Mouse (Mus musculus): ENCODE data around the gene Hmcn1. TPM values are rescaled to one million over a fixed set of nuclear protein-coding genes. Genes with fewer than 3 reads are reported as not detected.

The Hmcn1 gene
- polyA plus RNA-seq, 1 experiment from 2014 or later = 13.5 TPM

DNA sequence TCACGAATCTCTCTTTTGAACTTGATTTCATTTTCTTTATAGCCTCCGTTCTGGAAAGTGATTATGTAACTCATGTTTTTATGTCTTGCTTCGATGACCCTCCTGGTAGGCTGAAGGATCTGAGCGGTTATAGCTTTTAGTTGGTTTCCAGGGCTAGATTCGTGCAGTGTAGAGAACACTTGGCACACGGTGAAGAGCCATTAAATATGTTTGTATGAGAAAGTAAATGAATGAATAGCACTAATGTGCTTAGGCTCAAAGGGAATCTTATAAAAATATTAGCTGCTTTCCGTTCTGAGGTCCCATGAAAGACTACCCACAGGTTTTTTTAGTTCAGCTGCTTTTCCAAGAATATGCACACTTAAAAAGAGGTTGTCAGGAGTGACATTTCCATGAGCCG is 458.6 kb downstream of the Hmcn1 start:
- H3K9me3 ChIP-seq (ENCODE audit: control insufficient read depth, low read length) = no peaks in the 10 kb centered on the region
- H3K9ac ChIP-seq (ENCODE audit: low read depth, low read length) = no peak overlapping the region
- H3K27ac ChIP-seq (ENCODE audit: low read depth, low read length) = no peak overlapping the region
- no peaks in the 10 kb centered on the region for H3K36me3 ChIP-seq (ENCODE audit: control insufficient read depth, insufficient read depth, low read length)
- DNase-seq (ENCODE audit: low spot score) = no peak
- 85% methylated on average over 8 of the region's 8 CpGs for WGBS
- no peak overlapping the region for H3K4me3 ChIP-seq (ENCODE audit: low read depth, low read length)
- H3K27me3 ChIP-seq (ENCODE audit: control insufficient read depth, insufficient read depth, low read length) = peaks cover 3% of the 10 kb centered on the region; the same call in 1 of the 2 replicates
- H3K4me2 ChIP-seq (replicated peaks; ENCODE audit: low read depth, low read length) = no peak overlapping the region
- no peak for ATAC-seq (ENCODE audit: low FRiP score)
- H3K4me1 ChIP-seq (replicated peaks; ENCODE audit: control insufficient read depth, insufficient read depth, low read length) = no peaks in the 10 kb centered on the region

DNA sequence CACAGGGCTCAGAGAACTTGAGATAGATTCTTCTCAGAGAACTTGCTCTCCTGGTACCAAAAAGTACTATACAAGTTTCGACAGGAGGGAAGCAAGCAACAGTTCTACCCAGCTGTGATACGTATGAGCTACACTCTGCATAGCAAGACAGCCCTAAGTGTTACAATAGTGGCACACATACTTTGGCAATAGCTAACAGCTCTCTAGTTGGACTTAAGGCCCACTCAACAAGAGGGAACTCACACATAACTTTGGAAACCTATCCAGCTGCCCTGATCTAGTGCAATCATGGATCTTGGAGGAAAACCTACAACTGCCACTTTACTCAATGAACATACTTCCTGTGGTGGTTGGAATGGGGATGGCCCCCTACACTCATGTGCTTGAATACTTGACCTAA is 480.2 kb downstream of the Hmcn1 start:
- Histone ChIP-seq H3K4me2 (replicated peaks; ENCODE audit: low read depth, low read length) (no peak overlapping the region), H3K36me3 (ENCODE audit: control insufficient read depth, insufficient read depth, low read length) (no peaks in the 10 kb centered on the region), H3K27me3 (ENCODE audit: control insufficient read depth, insufficient read depth, low read length) (no peaks in the 10 kb centered on the region), H3K9ac (ENCODE audit: low read depth, low read length) (no peak overlapping the region), H3K4me3 (ENCODE audit: low read depth, low read length) (no peak overlapping the region), H3K4me1 (replicated peaks; ENCODE audit: control insufficient read depth, insufficient read depth, low read length) (no peaks in the 10 kb centered on the region), H3K27ac (ENCODE audit: low read depth, low read length) (no peak overlapping the region), H3K9me3 (ENCODE audit: control insufficient read depth, low read length) (no peaks in the 10 kb centered on the region)
- no peak for DNase-seq (ENCODE audit: low spot score)
- 98% methylated on average over 2 of the region's 2 CpGs for WGBS
- ATAC-seq (ENCODE audit: low FRiP score) = no peak

Other genes with a start within 250 kb of the Hmcn1 start
- 0.25 and 0.91 TPM in 2 replicates for gene Gm47985, start 189.1 kb upstream of the Hmcn1 start, polyA plus RNA-seq (2014; fragmentation: Nextera tagmentation; extraction: Ambion mirVana)
- 0.27 TPM in 1 of 2 replicates, not detected in the other for gene Gm8947, start 198.9 kb upstream of the Hmcn1 start, polyA plus RNA-seq (2014; fragmentation: Nextera tagmentation; extraction: Ambion mirVana)
- gene Gm47995, start 205.0 kb upstream of the Hmcn1 start, polyA plus RNA-seq (2014; fragmentation: Nextera tagmentation; extraction: Ambion mirVana) = 0.20 TPM in 1 of 2 replicates, not detected in the other
- gene 3110040M04Rik, start 210.7 kb upstream of the Hmcn1 start, polyA plus RNA-seq (2014; fragmentation: Nextera tagmentation; extraction: Ambion mirVana) = 0.57 TPM in 1 of 2 replicates, not detected in the other
- gene Gm47996, start 216.7 kb upstream of the Hmcn1 start, polyA plus RNA-seq (2014; fragmentation: Nextera tagmentation; extraction: Ambion mirVana) = 0.42 and 0.45 TPM in 2 replicates